Mouse (Mus musculus) ovary, postnatal 36 days (tissue): ENCODE measurements around the gene Oosp2.

Experiments
- DNase-seq: peaks from one replicate; pipeline ENCODE4 v3.0.0; 2022; ENCODE audit warnings: low spot score, mixed read lengths

Gene Oosp2

DNA sequence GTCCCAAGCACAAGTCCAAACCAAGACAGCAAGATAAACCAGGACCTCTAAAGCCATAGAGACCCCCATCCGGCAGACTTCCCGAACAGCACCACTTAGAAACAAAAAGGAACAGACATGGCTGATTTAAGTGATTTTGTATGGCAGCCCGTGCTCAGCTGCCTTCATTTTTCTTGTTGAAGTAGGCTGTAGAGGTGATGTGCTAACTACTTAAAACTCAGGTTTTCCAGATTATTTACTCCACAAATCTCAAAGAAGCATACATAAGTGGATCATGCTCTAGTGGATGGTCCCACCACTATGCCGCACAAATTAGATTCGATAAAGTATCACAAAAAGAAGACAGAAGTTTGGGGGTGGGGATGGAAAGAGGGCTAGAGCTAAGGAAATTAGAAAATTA, at the start of gene Oosp2:
Oosp2 (minus strand) TSS at position 101 of the 400 bp plus-strand sequence.
- DNase-seq = no peak

DNA sequence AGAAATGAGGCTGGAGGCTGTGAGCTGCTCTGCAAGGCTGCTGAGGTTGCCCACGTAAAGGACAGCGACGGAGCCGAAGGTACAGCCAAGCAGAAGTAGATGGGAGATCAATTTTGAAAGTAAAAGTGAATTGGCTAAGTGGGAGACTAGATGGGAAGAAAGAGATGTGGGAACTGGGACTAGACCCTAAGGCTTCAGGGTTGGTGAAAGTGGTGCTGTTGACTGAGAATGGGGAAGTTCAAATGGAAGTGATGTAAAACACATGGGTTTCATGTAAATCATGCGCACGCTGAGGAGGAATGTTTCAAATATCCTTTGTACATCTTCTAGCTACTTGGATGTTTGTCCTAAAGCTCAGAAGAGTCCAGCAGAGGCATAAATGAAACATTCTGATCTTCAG, 38.0 kb upstream of the Oosp2 start:
- no peak for DNase-seq

DNA sequence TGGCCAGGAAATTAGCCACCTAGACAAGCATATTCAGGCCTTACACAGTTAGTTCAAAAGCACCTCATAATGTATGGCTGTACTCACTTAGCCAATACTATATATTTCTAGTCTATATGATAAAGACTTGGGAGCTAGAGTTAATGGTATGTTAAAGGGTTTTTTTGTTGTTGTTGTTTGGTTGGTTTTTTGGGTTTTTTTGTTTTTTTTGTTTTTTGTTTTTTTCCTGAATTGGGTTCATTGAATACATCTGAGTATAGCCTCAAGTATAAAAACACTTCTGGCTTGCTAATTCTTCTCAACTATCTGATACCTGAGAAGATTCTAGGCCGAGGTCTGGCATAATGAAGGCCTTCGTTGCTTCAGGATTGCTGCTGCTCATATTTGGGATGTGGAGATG, 36.4 kb upstream of the Oosp2 start, which contains the start of gene Oosp3:
Oosp3 (plus strand) TSS at position 301 of the 400 bp plus-strand sequence.
- no peak for DNase-seq

DNA sequence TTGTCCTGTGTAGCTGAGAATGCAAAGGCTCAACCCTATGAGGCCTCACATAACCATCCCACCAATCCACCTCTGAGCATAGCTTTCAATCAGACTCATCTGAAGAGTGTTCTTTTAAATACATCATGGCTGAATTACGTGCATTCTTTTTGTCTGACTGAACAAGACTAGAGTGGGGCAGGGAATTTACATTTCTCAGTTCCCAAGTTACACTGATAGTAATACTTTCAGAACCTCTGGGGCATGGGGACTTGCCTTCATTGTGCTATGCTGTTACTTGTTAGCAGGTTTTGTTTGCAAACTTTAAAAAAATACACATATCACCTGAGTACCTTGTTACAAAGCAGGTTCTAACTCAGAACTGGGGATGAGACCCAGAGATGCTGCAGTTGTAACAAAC, 31.1 kb upstream of the Oosp2 start:
- DNase-seq = no peak

DNA sequence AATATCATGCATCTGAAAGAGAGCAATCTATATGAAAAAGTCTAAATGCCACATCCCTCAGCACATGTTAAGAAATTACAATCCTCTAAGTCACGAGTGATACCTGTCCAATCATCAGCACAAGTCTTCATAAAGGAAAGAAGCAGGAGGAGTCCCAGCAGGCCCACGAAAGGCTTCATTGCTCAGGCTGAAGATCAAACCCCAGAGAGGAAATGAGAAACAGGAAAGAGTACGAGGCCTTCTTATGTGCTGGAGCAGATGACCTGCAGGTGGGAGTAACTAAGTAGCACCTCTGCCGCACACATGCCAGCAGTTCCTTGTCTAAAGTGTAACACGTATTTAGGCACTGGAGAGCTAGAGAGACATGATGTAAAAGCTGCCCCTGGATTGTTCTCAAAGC, 30.5 kb upstream of the Oosp2 start, which contains the start of gene Oosp1:
Oosp1 (minus strand) TSS at position 312 of the 400 bp plus-strand sequence.
- no peak for DNase-seq

DNA sequence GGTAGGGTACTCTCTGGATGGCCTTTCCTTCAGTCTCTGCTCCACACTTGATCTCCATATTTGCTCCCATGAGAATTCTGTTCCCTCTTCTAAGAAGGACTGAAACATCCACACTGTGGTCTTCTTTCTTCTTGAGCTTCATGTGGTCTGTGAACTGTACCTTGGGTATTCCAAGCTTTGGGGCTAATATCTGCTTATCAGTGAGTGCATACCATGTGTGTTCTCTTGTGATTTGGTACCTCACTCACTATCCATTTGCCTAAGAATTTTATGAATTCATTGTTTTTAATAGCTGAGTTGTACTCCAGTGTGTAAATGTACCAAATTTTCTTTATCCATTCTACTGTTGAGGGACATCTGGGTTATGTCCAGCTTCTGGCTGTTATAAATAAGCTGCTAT, 1.2 kb upstream of the Oosp2 start:
- no peak for DNase-seq

DNA sequence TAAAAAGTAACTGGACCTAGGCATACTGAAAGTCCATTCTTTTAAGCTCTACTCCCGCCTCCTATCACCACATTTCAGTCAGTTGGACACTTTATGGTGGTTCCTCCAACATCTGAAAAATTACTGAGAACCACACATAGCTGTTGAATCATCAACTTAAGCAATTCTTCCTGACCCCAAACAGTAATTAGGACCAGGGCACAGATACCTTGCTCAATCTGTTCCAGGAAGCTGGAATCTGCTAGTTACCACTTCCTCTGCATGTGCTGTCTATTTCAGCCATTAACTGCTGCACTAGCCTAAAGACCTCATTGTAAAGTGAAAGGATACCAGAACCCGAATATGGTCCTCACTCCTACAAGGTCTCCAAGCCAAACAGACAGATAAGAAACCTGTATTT, 1.2 kb downstream of the Oosp2 start:
- DNase-seq = no peak

DNA sequence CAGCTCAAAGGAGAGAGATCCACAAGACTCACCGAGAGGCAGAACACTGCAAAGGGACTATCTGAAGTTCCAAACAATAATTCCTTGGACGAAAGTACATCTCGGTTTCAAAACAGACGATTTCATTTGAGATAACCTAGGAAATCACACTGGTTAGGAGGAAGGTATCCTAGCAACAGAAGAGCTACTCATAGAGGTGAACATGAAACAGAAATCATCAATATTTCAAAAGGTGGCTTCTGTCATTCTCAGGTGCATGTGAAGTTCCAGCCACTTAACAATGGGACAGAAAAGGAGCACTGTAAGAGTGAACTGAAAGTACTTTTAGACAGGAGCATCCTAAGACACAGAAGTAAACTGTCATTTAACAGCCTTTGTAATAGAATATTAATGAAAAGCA, 10.8 kb downstream of the Oosp2 start:
- DNase-seq = no peak

DNA sequence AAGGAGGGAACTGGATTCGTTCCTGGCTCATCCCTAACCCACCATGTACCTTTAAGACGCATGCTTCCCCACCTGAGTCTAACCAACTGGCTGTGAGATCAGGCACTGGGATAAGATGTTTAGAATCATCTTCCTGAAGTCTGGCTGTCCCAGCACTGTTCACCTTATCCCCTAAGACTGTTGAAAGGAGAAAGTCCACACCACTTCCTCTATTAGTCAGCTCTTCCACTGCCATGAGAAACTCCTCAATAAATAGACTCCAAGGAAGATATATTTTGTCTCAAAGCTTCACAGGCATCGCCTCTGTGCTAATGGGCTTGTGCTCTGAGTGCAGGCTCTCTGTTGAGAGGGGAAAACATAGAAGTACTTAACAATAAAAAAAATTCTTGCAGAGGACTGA, 14.2 kb downstream of the Oosp2 start:
- no peak for DNase-seq

DNA sequence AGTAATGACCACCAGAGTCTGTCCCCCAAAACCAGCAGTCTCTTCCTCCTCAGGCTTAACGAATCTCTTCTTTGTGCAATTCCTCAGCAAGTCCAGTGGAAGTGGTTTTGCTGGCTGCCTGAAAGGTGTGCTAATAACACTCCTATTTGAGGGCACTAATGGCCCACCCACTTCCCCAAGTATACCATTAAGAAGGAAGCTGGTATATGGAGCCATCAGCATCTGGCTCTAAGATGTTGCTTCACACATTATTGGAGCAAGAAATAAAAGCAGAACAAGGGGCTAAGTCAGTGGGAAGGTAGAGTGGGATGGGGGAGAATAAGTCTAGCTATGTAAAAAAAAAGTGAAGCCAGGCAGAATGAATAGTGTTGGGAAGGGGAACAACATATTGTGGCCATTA, 19.6 kb downstream of the Oosp2 start, which contains the start of gene Ms4a3:
Ms4a3 (minus strand) TSS at position 120 of the 400 bp plus-strand sequence.
- no peak for DNase-seq

DNA sequence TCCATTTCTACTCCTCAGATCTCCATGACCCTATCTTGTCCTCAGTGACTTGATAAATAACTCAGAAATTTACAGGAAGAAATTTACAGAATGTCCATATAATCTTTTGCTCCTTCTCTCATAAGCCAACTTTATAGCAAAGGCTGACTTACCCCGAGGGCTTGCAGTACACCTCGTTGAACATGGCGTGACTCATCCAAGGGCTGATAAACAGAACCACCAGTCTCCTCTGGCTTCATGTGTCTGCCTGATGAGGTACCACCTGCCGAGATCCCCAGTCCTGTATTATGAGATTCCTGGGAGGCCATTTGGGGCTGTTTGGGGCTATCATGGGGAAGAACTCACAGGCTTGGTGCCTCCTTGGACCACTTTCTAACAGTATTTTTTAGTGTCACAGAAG, 21.3 kb downstream of the Oosp2 start:
- DNase-seq = no peak

DNA sequence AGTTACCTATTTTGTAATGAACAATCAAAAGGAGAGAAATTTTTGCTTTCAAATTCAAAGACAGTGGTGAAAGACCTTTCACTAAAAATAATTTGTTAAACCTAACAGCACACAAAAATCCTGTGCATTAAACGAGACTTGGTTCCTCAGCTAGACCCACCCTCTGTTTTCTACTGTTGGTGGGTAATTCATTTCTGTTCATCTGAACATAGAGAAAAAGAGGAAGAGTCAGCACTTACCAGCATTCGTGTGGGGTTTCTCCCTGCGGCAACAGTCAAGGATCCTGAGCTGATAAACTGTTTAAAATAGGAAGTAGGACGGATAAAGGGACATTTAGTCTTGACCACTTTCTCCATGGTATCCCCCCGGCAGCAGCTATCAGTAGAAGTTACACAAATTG, 24.8 kb downstream of the Oosp2 start:
- DNase-seq = no peak

DNA sequence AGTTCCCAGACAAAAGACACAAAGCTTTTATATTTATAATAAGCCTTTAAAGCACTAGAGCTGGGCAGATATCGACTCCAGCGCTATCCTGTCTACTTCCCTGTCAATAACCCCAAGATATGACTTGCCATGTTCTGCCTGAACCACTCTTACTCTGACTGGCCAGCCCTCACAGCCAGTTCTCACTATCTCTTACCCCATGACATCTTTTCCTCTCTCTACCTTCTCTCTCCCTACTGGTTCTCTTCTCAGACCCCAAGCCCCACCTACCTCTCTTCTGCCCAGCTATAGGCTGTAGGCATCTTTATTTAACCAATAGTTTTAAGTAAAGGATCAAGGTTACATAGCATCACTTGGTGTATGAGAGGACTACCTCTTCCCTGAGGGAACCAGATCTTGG, 26.0 kb downstream of the Oosp2 start:
- no peak for DNase-seq

DNA sequence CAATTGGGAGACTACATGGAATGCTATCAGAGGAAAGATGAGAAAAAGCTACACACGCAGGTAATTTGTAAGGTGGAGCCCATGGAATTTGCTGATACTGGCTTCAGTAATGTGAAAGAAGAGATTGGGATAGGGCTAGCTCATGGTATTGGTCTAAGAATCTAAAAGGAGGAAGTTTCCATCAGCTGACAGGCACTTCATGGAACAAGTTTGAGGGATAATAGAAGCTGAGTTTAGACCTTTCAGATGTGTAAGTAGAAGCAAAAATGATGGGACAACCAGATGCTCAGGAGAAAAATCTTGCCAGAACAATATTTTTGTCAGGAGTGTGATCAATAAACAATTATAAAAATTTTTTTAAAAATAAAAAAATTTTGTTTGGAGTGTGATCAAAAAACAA, 26.6 kb downstream of the Oosp2 start:
- DNase-seq = no peak

DNA sequence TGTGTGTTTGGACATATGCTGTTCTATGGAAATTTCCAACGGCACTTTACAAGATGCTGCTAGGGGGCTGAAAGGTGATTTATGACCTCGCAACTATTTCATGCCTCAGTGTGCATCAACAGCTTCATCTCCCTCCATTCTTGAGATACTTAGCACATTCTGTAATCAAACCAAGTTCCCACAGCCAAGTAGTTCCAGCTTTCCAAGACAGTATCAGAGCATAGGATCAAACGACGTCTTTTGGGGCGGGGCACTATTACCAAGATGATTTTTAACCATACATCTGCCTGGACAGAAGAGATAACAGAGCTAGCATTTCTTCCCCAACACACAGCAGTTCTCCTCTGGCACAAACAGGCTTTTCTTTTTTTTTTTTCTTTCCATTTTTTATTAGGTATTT, 35.1 kb downstream of the Oosp2 start:
- DNase-seq = no peak

DNA sequence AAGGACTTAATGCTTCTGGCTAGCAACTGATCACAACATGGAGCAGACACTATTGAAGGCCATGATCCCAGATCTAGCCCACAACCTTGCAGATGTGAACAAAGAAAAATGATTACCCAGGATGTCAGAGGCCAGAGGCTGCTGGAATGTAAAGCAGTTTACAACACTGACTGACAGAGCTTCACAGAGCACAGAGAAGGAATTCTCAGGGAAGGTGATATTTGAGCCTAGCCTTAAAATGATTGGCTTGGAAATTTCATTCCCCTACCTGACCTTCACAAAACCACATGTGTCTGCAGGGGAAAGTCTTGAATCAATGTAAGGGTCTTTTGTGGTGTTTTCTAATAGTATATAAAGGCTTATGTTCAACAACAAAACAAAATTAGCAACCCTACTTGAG, 35.6 kb downstream of the Oosp2 start:
- DNase-seq = no peak

DNA sequence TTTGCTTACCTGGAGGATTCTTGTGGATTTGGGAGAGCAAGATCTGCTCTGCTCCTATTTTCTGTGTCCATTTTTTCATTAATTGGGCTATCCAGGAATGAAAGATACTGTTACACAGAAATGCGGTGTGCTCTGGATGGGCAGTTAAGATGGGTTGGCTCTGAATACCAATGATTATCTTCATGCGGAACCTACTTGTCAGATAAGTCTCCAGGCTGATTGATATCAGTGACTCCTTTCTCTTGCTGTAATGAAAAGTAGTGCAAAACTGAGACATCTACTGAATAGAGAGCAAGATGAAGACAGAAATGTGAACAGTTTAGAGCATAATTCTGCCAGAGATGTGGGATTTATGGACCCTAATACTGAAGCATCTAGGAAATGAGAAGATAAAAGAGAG, 36.8 kb downstream of the Oosp2 start, which contains the start of gene Ms4a2:
Ms4a2 (minus strand) TSS at position 169 of the 400 bp plus-strand sequence.
- no peak for DNase-seq

DNA sequence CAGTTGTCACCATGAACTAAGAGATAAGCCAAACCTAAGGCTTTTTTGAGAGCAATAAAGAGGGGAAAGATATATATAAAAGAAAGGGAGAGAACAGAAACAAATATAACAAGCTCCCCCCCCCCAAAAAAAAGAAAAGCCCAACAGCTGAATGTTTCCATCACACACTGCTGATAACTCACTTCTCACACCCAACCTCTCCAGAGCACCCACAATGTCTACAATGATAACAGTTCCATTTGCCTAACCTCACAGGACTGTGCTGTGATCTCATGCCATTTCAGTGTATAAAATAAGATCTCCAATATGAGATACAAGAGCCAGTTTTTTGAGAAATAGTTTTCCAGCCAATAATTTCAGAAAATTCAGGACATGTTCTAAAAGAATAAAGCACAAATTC, 42.4 kb downstream of the Oosp2 start:
- DNase-seq = no peak

DNA sequence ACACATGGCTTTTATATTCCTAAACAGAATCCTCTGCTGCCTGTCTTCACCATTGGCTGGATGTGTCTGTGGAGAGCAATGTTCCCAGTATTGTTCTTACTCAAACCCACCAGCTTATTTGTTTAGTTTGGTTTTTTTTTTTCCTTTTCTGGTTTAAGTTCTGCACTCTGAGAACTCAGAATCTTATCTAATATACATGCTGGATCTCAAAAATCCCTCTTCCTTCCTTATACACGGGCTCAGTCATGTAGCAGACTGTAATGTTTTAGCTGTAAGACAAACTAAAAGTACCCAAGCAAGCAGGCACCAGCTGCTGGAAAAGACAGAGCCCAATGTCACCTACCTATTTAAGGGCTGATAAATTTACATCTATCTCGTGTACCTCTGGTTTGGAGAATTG, 45.6 kb downstream of the Oosp2 start:
- DNase-seq = no peak

DNA sequence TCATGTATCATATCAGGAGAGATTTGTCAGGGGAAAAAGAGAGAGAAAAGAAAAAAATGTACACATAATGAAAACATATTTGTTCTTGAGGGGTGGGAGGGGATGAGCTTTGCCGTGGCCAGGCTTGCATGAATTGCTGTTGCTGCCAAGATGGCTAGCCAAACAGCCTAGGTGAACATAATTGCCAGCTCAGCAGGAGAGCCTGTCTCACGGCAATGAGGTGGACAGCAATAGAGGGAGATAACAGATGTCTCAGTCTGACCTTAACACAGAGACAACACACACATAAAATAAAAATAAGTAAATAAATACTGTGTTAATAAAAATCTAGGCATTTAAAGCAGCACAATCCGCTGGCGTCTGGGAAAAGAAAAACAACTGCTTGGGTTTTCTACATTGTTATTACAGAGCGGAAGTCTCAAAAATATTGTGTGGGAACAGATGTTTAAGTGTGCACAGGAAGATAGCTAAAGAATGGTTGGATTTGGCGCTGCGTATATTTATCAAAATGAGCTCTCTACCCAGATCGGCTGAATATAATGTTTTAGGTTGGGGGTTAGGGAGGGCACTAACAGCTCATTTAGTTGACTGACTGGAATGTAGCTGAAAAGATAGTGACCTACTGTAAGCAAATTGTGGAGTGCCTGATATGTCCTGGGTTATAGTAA, 46.4 kb downstream of the Oosp2 start:
- DNase-seq = no peak

DNA sequence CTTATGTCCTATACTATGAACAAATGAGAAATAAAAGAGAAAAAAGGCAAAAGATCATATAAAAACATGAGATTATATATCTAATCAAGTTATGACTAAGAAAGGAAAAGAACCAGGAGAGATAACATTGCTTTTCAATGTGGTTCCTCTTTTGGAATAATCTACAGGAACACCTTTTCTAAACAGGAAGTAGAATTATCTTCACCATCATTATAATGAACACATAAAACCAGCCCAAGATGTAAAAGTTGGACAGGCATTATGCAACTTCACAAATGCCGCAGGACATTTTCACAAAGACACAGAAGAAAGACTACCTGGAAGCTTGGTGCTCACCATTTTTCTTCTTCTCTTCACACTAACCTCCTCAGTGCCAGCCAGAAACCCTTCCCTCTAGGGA, 47.3 kb downstream of the Oosp2 start:
- no peak for DNase-seq

DNA sequence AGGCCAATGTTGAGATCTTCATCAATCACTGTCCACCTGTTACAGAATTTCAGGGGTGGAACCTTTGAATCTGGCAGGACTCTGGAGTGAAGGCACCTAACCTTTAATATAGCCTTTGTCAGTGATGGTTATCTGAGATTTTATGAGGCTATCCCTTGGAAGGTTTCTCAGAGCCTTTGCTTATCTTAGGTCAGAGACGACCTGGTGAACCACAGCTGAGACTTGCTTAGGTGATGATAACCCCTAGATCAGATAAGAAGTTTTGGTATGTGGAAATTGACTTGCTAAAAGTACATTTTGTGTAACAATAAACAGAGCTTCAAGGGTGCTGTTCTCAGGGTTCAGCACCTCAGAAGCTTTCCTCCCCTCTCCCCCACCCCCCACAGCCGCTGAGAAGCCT, 48.1 kb downstream of the Oosp2 start:
- no peak for DNase-seq

DNA sequence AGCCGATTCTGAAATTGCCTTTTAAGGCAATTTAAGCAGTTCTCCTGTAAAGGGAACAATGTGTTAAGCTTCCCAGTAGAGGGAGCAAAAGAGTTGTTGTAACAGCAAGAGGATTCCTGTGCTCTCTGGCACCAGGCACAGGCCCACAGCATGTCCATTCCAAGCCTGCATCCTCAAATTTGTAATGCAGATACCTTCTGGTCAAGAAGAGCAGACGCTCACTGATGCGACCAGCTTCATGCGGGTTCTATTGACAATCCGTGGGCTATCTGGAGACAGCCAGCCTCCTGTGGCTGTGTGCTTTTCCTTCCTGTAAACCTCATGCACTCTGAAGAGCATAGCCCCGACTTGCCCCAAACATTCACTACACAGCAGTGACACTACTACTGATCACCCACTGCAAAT, 48.8 kb downstream of the Oosp2 start:
- no peak for DNase-seq

DNA sequence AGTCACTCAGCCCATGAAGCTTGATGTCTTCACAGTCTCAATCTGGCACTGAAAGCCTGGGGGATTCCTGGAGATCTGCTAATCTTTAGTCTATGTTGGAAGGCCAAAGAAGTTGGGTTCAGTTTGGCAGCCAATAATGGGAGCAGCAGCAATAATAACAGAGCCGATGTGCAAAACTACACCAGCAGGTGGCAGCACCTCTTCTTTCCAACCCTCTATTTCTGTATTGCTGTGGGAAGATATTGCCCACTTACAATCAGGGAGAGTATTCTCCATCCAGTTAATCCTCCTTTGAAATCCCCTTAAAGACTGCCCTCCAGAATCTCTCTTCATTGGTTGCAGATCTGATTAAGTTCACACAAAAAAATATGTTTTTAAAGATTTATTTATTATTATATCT, 52.2 kb downstream of the Oosp2 start:
- DNase-seq = peak; percentile 24
